Mouse (Mus musculus): ENCODE measurements around the gene Hoxb7. TPM values are rescaled to one million over a fixed set of nuclear protein-coding genes. Genes with fewer than 3 reads are reported as not detected.

The Hoxb7 gene
- total and polyA plus RNA-seq, 2 experiments from 2014 or later, result not detected

GRCm38 (mm10) chr11:96291681-96292564 is 5.5 kb downstream of the Hoxb7 start, which contains the start of gene Hoxb6:
Hoxb6 (plus strand) TSS chr11:96292476.
- Histone ChIP-seq H3K27me3 (ENCODE audit: insufficient read depth, low read length) (peaks cover 89% of the 10 kb centered on the region), H3K4me3 (ENCODE audit: low read depth, low read length) (no peak within 1 kb of the TSS)
- TF ChIP-seq CTCF (IDR thresholded peaks at IDR 0.05), result no peak

GRCm38 (mm10) chr11:96292565-96293301 is 6.3 kb downstream of the Hoxb7 start:
- no peak overlapping the region for H3K9ac ChIP-seq (replicated peaks; ENCODE audit: low read length, poor library complexity, severe bottlenecking)
- under 1% methylated on average over 12 of the region's 12 CpGs for WGBS
- ATAC-seq (ENCODE audit: low FRiP score), result no peak
- DNase-seq (ENCODE audit: low spot score), result no peak
- H3K9me3 ChIP-seq (ENCODE audit: low read length), result no peaks in the 10 kb centered on the region
- no peak overlapping the region for H3K4me2 ChIP-seq (ENCODE audit: low read depth, low read length, poor library complexity, severe bottlenecking)
- no peaks in the 10 kb centered on the region for H3K4me1 ChIP-seq (ENCODE audit: insufficient read depth, low read length)
- H3K27me3 ChIP-seq (ENCODE audit: insufficient read depth, low read length), result peaks cover 89% of the 10 kb centered on the region
- no peak overlapping the region for H3K27ac ChIP-seq (ENCODE audit: low read depth, low read length)
- no peak for TF ChIP-seq CTCF (IDR thresholded peaks at IDR 0.05)
- H3K4me3 ChIP-seq (ENCODE audit: low read depth, low read length), result no peak overlapping the region
- H3K36me3 ChIP-seq (ENCODE audit: insufficient read depth, low read length), result no peaks in the 10 kb centered on the region

More at GRCm38 (mm10) chr11:96291681-96292564, 5.5 kb downstream of the Hoxb7 start, which contains the start of gene Hoxb6:
- Histone ChIP-seq H3K9me3 (ENCODE audit: low read length) (no peaks in the 10 kb centered on the region), H3K9ac (replicated peaks; ENCODE audit: low read length, poor library complexity, severe bottlenecking) (no peak within 1 kb of the TSS), H3K4me1 (ENCODE audit: insufficient read depth, low read length) (no peaks in the 10 kb centered on the region), H3K36me3 (ENCODE audit: insufficient read depth, low read length) (no peaks in the 10 kb centered on the region), H3K4me2 (ENCODE audit: low read depth, low read length, poor library complexity, severe bottlenecking) (no peak within 1 kb of the TSS), H3K27ac (ENCODE audit: low read depth, low read length) (no peak within 1 kb of the TSS)
- WGBS, result under 1% methylated on average over 22 of the region's 22 CpGs
- DNase-seq (ENCODE audit: low spot score) (no peak), ATAC-seq (ENCODE audit: low FRiP score) (no peak)

GRCm38 (mm10) chr11:96293302-96293921 is 7.0 kb downstream of the Hoxb7 start:
- WGBS, result 2% methylated on average over 22 of the region's 22 CpGs
- Histone ChIP-seq H3K9me3 (ENCODE audit: low read length) (no peaks in the 10 kb centered on the region), H3K27ac (ENCODE audit: low read depth, low read length) (no peak overlapping the region), H3K4me2 (ENCODE audit: low read depth, low read length, poor library complexity, severe bottlenecking) (no peak overlapping the region), H3K9ac (replicated peaks; ENCODE audit: low read length, poor library complexity, severe bottlenecking) (no peak overlapping the region), H3K4me1 (ENCODE audit: insufficient read depth, low read length) (no peaks in the 10 kb centered on the region), H3K27me3 (ENCODE audit: insufficient read depth, low read length) (peaks cover 87% of the 10 kb centered on the region), H3K36me3 (ENCODE audit: insufficient read depth, low read length) (no peaks in the 10 kb centered on the region), H3K4me3 (ENCODE audit: low read depth, low read length) (no peak overlapping the region)
- DNase-seq (ENCODE audit: low spot score) (no peak), ATAC-seq (ENCODE audit: low FRiP score) (no peak)
- TF ChIP-seq CTCF (IDR thresholded peaks at IDR 0.05), result no peak

- peak; percentile 81 for TF ChIP-seq CTCF (IDR thresholded peaks at IDR 0.05)
- no peak overlapping the region for H3K27ac ChIP-seq (ENCODE audit: low read depth, low read length)
- no peaks in the 10 kb centered on the region for H3K4me1 ChIP-seq (ENCODE audit: insufficient read depth, low read length)
- DNase-seq (ENCODE audit: low spot score) (peak; percentile 71), ATAC-seq (ENCODE audit: low FRiP score) (no peak)
- under 1% methylated on average over 32 of the region's 32 CpGs for WGBS
- H3K9me3 ChIP-seq (ENCODE audit: low read length), result no peaks in the 10 kb centered on the region
- H3K4me2 ChIP-seq (ENCODE audit: low read depth, low read length, poor library complexity, severe bottlenecking), result no peak overlapping the region
- no peak overlapping the region for H3K9ac ChIP-seq (replicated peaks; ENCODE audit: low read length, poor library complexity, severe bottlenecking)
- no peaks in the 10 kb centered on the region for H3K36me3 ChIP-seq (ENCODE audit: insufficient read depth, low read length)
- H3K4me3 ChIP-seq (ENCODE audit: low read depth, low read length), result no peak overlapping the region
- peaks cover 88% of the 10 kb centered on the region for H3K27me3 ChIP-seq (ENCODE audit: insufficient read depth, low read length)
Observed at GRCm38 (mm10) chr11:96294245-96295091, 8.0 kb downstream of the Hoxb7 start.

GRCm38 (mm10) chr11:96295092-96295835 is 8.8 kb downstream of the Hoxb7 start:
- Histone ChIP-seq H3K27me3 (ENCODE audit: insufficient read depth, low read length) (peaks cover 92% of the 10 kb centered on the region), H3K27ac (ENCODE audit: low read depth, low read length) (no peak overlapping the region), H3K4me1 (ENCODE audit: insufficient read depth, low read length) (no peaks in the 10 kb centered on the region), H3K4me3 (ENCODE audit: low read depth, low read length) (no peak overlapping the region), H3K9ac (replicated peaks; ENCODE audit: low read length, poor library complexity, severe bottlenecking) (no peak overlapping the region), H3K4me2 (ENCODE audit: low read depth, low read length, poor library complexity, severe bottlenecking) (no peak overlapping the region), H3K36me3 (ENCODE audit: insufficient read depth, low read length) (no peaks in the 10 kb centered on the region), H3K9me3 (ENCODE audit: low read length) (no peaks in the 10 kb centered on the region)
- DNase-seq (ENCODE audit: low spot score), result no peak
- TF ChIP-seq CTCF (IDR thresholded peaks at IDR 0.05), result no peak
- ATAC-seq (ENCODE audit: low FRiP score), result no peak
- 3% methylated on average over 30 of the region's 30 CpGs for WGBS
